In the genomic region with DNA sequence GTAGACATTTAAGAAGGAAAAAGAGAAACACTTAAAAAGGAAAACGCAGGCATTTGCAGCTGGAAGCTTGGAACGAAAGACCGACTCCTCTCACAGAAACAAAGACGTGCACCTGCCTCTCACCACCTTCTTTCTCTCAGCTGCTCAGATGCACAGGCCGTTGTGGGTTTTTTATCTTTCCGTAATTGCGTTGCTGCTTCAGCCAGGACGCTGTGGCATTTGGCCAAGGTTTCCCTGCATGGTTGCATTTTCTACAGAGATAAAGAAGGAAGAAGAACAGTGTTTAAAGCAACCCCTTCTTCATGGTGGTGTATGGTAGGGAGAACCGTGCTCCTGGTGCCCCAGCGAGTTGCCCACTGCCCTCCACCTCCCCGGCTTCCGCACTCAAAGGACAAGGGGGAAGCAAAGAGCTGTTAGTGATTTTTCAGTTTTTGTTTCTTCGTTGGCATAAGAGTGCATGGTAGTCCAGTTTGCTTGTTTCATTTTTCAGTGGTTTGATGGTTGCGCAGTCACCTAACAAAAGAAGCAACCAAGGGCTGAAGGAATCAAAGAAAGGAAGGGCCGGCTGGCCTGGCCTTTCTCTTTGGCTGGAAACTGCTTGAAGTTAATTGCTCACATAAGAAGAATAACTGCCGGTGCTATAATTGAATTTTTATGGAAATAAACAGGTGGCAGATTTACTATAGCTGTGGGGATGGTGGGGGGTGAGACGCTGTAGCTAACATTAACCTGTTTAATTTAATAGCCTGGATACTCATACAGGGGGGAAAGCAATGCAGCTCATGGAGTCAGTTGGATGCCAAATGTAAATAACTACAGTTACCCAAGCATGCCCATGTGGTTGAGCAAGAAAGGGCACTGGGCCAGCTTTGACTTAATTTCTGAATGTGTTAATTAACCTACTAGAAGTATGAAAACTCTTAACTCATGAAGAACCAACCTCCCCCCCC, we compare ENCODE assay signal across 9 mouse cellular contexts.
DNase-seq lines count a peak whose midpoint lies in the region; ATAC-seq and TF ChIP-seq lines count a peak whose summit lies in the region.
"Had no signal": no experiment of that assay in that cellular context is flagged by ENCODE, and none has a peak within 500 bp of the region (broad histone marks: within the 10 kb centered on the region; RNA-seq: fewer than 3 reads in every experiment).

No protein-coding gene starts in this region.

- H3K27me3 ChIP-seq in embryonic facial prominence, embryonic 15.5 days, result no peaks in the 10 kb centered on the region
- no peaks in the 10 kb centered on the region for H3K27me3 ChIP-seq in kidney, adult 2 months (replicated peaks; ENCODE audit: control insufficient read depth, insufficient read depth, low read length)
- H3K27me3 ChIP-seq in midbrain, embryonic 14.5 days (ENCODE audit: control insufficient read depth, insufficient read depth, low read length), result no peaks in the 10 kb centered on the region
- H3K27me3 ChIP-seq: lung, embryonic 15.5 days had no signal

- H3K4me2 ChIP-seq in embryonic facial prominence, embryonic 15.5 days (replicated peaks), result no peak overlapping the region
- H3K4me2 ChIP-seq in midbrain, embryonic 14.5 days (ENCODE audit: low read length), result no peak overlapping the region
- H3K4me2 ChIP-seq: lung, embryonic 15.5 days had no signal

- intact Hi-C loops in left cerebral cortex, postnatal 4 days (cut with DNase I), result loop anchor here (5.0 to 10.0 kb wide), 4 partner anchors 543 to 1455 kb away; partner anchors contain the start of gene Pcdh18
- intact Hi-C loops in left cerebral cortex, adult 2 months (cut with DNase I), result loop anchor here (2.0 to 10.0 kb wide), 5 partner anchors 37 to 1205 kb away; partner anchors contain the start of gene Pcdh18

- H3K9ac ChIP-seq in embryonic facial prominence, embryonic 15.5 days, result no peak overlapping the region
- no peak overlapping the region for H3K9ac ChIP-seq in midbrain, embryonic 14.5 days (replicated peaks; ENCODE audit: low read length)
- H3K9ac ChIP-seq: lung, embryonic 15.5 days had no signal

- H3K4me3 ChIP-seq in left cerebral cortex, adult 2 months, result no peak overlapping the region
- H3K4me3 ChIP-seq in embryonic facial prominence, embryonic 15.5 days (replicated peaks), result no peak overlapping the region
- no peak overlapping the region for H3K4me3 ChIP-seq in kidney, adult 2 months (ENCODE audit: insufficient read depth, low read depth, low read length)
- no peak overlapping the region for H3K4me3 ChIP-seq in midbrain, embryonic 14.5 days (replicated peaks; ENCODE audit: low read depth, low read length)
- H3K4me3 ChIP-seq: lung, embryonic 15.5 days had no signal

- no peak for TF ChIP-seq POLR2A in kidney, adult 2 months (IDR thresholded peaks at IDR 0.05; ENCODE audit: low read depth, low read length)

- ATAC-seq in embryonic facial prominence, embryonic 15.5 days (ENCODE audit: insufficient number of reproducible peaks, low FRiP score, low TSS enrichment, low read depth), result no peak
- peak; percentile 46; the same call in 1 of the 2 replicates for ATAC-seq in midbrain, embryonic 14.5 days (ENCODE audit: low FRiP score, low TSS enrichment)
- no peak for ATAC-seq in megakaryocyte progenitor cell, adult 5-6 weeks (replicated peaks; ENCODE audit: poor library complexity)

- peaks cover 9% of the 10 kb centered on the region for H3K4me1 ChIP-seq in embryonic facial prominence, embryonic 15.5 days
- no peaks in the 10 kb centered on the region for H3K4me1 ChIP-seq in kidney, adult 2 months (ENCODE audit: control insufficient read depth, insufficient read depth, low read length)
- H3K4me1 ChIP-seq in midbrain, embryonic 14.5 days (ENCODE audit: control insufficient read depth, insufficient read depth, low read length), result 0 out of 2 replicates have a peak, but pooled peaks cover 5% of the 10 kb centered on the region
- H3K4me1 ChIP-seq: lung, embryonic 15.5 days had no signal

- TF ChIP-seq CTCF in left cerebral cortex, adult 2 months (IDR thresholded peaks at IDR 0.05), result no peak
- no peak for TF ChIP-seq CTCF in kidney, adult 2 months (conservative IDR thresholded peaks at IDR 0.05; ENCODE audit: insufficient read depth, insufficient read length, low read depth, low read length)

- H3K36me3 ChIP-seq in embryonic facial prominence, embryonic 15.5 days, result no peaks in the 10 kb centered on the region
- H3K36me3 ChIP-seq in kidney, adult 2 months (ENCODE audit: control insufficient read depth, insufficient read depth, low read length), result no peaks in the 10 kb centered on the region
- no peaks in the 10 kb centered on the region for H3K36me3 ChIP-seq in midbrain, embryonic 14.5 days (ENCODE audit: control insufficient read depth, insufficient read depth, low read length)
- H3K36me3 ChIP-seq: lung, embryonic 15.5 days had no signal

- no peaks in the 10 kb centered on the region for H3K9me3 ChIP-seq in embryonic facial prominence, embryonic 15.5 days (replicated peaks)
- H3K9me3 ChIP-seq in midbrain, embryonic 14.5 days (ENCODE audit: control insufficient read depth, low read length), result no peaks in the 10 kb centered on the region
- H3K9me3 ChIP-seq: lung, embryonic 15.5 days had no signal

- peak; percentile 51 for DNase-seq in left cerebral cortex, postnatal 4 days
- DNase-seq in left cerebral cortex, adult 2 months (ENCODE audit: extremely low spot score in 1 of 2, low spot score in 2 of 2), result no peak
- DNase-seq in kidney, adult 2 months, result peak; percentile 43
- DNase-seq in midbrain, embryonic 14.5 days, result peak; percentile 62
- no peak for DNase-seq in retina, postnatal 1 day
- DNase-seq in gastrocnemius, postnatal 25 days, result no peak

- WGBS in embryonic facial prominence, embryonic 15.5 days, result 76% methylated on average over 17 of the region's 17 CpGs
- 64% methylated on average over 17 of the region's 17 CpGs for WGBS in kidney, adult 2 months
- WGBS in midbrain, embryonic 14.5 days, result 67% methylated on average over 17 of the region's 17 CpGs

- no peak overlapping the region for H3K27ac ChIP-seq in left cerebral cortex, adult 2 months
- H3K27ac ChIP-seq in embryonic facial prominence, embryonic 15.5 days (replicated peaks), result peak overlapping the region; percentile 22; the same call in 1 of the 2 replicates
- H3K27ac ChIP-seq in kidney, adult 2 months (ENCODE audit: insufficient read depth, low read depth, low read length), result no peak overlapping the region
- peak overlapping the region; percentile 14 for H3K27ac ChIP-seq in midbrain, embryonic 14.5 days (replicated peaks; ENCODE audit: low read depth, low read length)
- H3K27ac ChIP-seq: lung, embryonic 15.5 days had no signal

Comparison
In these comparisons a context has a peak if more than half of its experiments do, and no peak if none do; other contexts are left out.
1. DNase-seq: peak in left cerebral cortex, postnatal 4 days (single experiment), kidney, adult 2 months (single experiment) and midbrain, embryonic 14.5 days (single experiment); none in left cerebral cortex, adult 2 months (0 of 2), retina, postnatal 1 day (single experiment) and gastrocnemius, postnatal 25 days (single experiment).
2. H3K27ac ChIP-seq: peak in embryonic facial prominence, embryonic 15.5 days (single experiment) and midbrain, embryonic 14.5 days (single experiment); none in left cerebral cortex, adult 2 months (single experiment) and kidney, adult 2 months (single experiment).